Mouse (Mus musculus) urinary bladder, postnatal 4 days (tissue): ENCODE results near the gene Enpp3.
A peak's percentile ranks its signal among the peaks of the same experiment; 100 is the strongest.
"Not testable (repeated sequence)": the region's sequence is repeated elsewhere in the genome, so short reads cannot be mapped to it uniquely, and the experiment has no call there.

Source experiments
- DNase-seq, 2 experiments: peaks; one replicate each; pipeline ENCODE4 v3.0.0; 2021 to 2022; ENCODE audit warnings: low spot score in 2 of 2

Gene Enpp3

DNA sequence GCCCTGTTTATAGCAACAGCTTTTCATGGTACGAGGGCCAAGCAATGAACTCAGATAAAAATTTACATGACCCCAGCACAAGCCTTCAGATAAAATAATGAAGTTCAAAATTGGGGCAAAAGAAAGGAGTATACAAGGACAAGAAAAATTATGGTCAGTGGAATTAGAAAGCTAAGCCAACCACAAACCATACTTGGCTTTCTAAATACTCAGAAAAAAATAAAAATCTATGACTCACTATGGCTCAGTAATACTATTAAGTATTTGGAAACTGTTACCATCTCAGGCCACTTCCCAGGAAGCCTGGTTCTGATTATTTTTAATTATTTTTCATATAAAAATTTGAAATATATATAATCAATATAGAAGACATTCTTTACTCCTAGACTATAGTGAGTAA, 19.8 kb downstream of the Enpp3 start:
- DNase-seq = no peak

DNA sequence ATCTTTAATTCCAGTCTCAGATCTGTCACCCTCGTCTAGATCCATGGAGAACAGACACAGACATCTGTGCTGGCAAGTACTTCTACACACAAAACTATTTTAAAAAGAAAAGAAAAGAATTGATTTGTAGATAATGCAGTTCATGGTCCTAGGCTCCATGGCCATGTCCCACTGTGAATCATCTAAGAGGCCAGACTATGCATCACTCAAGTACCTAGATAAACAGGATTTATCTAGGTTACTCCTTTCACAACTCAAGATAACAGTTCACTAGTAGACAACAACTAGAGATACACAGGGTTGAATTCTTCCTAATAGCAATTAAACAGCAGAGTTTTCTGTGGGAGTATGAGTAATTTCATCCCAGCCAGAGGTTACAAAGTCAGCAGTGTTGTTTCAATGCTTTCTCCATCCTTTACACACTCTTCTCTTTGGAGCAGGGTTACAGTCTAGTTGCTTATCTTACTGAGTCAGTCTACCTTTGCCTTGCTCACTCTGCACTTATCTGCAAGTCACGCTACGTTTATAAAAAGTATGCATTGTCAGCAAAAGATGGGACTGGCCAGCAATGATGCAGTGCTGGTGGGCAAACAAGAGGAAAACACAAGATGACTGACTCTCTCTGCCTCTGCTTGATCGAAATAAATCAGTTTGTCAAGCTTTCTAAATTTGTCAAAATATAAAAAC, 20.5 kb downstream of the Enpp3 start:
- DNase-seq = no peak

DNA sequence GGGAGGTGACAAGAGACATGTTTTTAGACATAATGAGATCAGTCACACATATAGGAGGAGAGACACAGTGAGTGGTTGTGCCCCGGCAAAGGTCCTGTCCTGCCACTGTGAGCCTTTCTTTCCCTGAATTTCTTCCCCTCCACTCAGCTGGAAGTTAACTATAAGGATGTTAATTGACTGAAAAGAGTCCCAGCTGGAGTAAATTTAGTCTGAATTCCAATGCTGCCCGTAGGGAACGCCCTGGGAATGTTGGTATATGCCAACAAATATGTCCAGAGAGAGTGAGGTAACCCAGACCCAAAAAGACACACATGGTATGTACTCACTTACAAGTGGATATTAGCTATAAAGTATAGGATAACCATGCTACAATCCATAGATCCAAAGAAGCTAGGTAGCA, 23.1 kb downstream of the Enpp3 start:
- DNase-seq = no peak

DNA sequence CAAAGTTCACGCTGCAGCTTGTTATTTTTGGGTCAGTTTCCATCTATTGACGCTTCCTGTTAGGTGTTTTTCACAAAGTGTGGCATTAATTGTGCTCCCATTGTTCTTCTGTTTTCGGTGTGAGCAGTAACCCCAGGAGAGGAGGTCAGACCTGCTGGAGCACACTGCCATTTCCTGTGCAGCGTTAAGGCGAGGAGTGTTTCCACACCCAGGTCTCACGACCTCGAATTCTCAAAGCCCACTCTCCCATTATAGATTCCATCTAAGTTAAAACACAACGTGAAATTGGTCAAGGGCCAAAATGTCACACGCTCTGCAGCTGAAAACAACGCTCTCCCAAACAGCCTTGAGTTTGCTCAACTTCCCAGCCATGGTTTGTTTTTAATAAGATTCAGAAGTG, 32.0 kb downstream of the Enpp3 start:
- no peak for DNase-seq

DNA sequence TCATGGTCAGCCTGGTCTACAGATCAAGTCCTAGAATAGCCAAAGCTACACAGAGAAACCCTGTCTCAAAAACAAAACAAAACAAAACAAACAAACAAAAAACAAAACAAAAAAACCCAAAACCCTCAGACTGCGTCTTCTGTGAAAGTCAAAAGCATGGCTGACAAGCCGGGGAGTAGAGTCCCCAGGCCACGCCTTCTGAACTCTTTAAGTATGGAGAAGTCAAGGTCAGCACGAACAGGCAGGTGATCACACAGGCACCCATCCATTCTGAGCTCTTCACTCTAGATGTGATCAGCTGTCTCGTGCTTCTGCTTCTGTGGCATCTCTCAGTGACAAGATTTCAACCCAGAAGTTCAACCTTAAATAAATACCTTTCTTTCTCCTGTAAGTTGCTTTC, 35.9 kb downstream of the Enpp3 start:
- no peak for DNase-seq

DNA sequence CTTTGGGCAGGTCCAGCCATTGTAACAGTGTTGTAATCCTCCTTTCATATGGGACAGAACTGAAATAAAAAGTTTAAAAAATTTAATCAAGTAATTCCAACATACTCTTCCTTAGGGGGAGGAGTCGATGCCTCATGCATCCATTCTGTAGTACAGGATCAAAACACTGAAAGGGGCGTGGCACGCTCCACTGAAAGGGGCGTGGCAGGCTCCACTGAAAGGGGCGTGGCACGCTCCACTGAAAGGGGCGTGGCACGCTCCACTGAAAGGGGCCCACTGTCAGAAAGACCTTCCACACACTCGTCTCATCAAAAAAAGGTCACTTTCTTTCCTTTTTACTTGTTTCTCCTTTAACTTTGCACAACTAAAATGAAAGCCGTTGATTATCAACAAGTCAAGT, 36.7 kb downstream of the Enpp3 start:
- DNase-seq = no peak

DNA sequence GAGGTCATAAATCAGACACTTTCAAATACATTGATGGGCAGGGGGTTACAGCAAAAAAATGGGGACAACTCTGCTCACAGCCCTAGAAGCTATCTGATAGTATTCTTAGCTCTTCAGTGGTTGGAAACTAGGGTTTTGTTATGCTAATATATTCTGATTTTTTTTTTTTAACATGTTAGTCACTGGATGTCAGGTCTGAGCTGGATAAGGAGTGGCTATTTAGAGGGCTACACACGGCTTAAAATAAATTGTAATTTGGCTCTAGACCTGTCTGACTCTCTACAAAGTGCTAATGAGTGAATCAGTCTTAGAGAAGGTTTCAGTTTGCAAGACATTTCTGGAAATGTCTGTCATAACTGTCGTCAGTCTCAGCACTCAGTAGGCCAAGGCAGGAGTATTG, 37.5 kb downstream of the Enpp3 start:
- no peak for DNase-seq

DNA sequence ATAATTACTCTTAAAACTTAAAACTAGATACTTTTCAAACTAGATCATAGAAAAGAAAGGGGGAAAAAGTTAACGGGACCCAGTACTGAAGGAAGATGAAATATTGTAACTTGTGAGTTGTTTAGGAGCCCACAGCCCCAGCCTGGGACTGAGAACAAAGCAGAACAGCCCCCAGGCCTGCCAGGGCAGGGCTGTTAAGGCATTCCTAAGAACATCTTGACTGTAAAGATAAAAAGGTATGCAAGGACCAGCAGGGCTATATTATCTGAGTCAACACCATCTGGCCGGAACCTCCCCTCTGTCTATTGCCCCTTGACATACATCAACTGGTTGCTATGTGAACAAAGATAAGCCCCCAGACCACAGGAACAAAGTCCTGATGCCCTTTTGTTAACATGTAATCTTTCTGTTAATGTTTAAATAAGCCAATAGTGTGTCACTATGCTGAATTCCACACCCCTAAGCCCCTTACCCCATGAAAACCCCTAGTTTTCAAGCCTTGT, 39.8 kb downstream of the Enpp3 start:
- not testable (repeated sequence) for DNase-seq

DNA sequence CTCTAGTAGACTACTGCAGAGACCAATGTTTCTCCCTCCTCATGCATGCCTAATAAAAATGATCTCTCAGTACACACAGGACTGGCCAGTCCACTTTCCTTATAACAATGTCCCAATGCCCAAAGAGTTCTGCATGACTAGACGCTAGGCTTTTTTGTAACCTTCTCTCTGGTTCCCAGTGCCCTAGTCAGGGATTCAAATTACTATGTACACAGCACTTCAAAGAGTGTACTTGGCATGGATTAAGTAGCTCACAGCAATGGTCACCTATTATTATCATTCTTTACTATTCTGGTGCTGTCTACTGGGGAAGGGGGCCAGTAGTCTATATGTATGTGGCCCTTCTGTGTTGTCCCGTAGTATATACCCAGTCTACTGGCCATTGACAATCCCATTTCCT, 40.8 kb downstream of the Enpp3 start:
- peak in 1 of 2 experiments; percentile 5 for DNase-seq

DNA sequence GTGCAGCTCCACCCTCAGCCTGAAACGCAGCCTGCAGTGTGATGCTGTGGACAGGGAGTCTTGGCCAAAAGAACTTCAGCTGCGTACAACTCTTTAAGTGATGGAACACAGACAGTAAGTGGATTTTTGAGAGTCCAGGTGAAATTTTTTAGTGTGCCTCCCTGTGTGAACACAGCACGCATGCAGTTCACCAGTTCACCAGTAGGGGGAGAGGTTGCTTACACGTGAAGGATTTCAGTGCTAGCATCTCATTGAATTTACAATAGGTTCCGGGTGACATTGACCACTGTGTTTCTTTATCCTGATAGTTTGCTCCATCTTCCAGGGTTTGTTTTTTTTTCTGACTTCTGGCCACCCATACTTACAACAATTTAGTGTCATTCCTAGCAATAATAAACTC, 45.4 kb downstream of the Enpp3 start:
- DNase-seq = peak; percentile 30 to 87

DNA sequence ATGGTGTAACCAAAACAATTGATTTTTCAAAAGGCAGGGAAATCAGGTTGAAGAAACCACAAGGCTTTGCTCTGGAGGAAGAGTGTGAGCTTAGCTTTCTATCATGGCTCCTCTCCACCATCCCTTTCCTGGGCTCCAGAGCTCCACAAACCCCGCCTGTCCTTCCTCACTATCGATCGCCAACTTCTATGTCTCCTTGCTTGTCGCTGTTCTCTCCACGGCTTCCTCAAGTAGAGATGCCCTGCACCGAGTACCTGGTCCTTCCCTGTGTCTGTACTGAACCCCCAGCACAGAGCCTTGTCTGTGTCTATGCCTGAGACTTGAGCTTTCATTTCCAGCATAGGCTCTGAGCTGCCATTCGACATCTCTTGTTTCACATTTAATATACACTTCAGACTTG, 49.9 kb downstream of the Enpp3 start:
- DNase-seq = no peak

DNA sequence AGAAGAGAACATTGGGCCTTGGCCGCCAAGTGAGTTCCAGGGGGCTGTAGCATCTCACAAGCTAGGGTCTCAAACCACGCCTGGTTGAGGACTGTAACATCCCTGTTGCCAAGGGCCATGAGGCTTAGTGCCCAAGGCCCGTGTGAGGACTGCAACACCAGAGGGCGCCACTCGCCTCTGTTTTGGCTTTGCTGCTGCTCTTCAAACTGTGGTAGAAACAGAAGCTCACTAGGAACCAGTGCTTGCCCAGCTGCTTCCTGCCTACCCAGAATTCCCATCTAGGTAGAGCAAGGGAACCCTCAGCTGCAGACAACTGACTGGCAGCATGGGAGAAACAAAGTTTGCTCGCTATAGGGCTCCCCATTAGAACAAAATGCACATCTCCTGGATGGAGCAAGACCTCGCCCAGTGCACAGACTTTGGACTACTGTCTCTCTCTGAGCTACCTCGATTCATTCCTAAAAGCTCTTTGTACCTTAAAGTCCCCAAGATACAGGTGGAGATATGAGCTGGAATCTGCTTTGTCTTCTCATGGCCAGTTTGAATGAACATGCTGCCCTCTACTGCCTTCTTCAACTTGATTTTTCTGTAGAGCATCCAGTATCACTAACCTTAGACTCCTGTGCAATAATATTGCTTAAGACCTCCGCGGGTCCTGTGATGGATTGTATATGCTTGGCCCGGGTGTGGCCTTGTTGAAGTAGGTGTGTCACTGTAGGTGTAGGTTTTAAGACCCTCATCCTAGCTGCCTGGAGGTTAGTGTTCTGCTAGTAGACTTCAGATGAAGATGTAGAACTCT, 52.7 kb downstream of the Enpp3 start:
- peak in 1 of 2 experiments; percentile 69 for DNase-seq

DNA sequence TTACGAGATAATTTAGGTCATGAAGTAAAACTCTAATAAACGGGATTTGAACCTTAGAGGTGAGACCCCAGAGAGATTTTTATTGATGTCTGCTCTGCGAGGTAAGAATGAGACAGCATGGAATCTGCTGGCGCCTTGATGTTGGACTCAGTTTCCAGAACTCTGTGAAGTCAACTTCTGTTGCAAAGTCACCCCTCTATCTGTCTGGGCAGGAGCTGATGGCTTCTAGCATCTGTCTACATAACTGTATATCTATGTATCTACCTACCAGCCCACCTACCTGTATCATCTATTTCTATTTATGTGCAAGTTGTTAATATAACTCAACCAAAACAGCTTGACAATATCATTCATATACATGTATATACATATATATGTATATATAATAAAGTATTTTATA, 57.3 kb downstream of the Enpp3 start:
- DNase-seq = no peak

DNA sequence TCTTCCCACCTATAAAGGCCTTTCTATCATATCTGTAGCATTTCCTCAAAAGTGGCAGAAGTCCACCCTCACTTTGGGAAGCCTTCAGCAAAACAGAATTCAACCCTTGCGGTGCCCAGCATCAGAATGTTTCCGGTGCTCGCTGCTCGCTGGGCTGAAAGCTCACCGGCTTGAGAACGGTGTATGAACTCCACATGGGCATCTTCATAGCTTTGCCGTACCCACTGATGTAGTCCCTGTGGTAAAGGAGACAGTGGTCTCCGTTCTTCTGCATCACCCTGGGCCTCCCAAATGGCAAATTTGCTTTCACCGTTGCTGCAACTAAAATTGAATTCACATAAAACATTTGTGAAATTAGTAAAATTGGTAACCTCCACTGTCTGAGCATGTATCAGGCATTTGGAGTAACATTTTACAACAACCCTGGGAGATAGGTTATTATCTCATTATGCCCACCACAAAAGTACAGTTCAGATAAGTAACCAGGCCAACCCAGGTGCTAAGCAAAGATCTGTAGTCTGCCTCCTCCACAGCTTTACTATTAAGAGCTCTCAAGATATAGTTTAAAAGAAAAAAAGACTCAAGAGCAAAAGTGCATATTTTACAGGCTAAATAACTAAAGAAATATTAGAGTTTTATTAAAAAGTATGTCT, 57.9 kb downstream of the Enpp3 start:
- no peak for DNase-seq

DNA sequence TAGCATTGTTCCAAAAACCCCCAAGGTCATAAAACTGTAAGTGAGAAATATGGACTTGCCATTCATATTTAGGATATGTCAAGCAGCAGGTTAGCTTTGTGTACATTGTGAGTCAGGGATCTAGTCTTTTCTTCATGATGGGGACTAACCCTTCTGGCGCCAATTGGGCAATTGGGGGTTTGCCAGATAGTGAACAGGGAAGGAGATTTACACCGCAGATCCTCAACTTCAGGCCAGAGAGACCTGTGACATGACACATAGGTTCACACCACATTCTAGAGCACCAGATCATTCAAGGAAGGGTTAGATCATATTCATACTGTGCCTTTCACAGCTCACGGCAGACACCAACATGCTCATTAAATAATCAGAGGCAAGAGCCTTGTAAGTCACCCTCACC, 58.7 kb downstream of the Enpp3 start:
- no peak for DNase-seq

DNA sequence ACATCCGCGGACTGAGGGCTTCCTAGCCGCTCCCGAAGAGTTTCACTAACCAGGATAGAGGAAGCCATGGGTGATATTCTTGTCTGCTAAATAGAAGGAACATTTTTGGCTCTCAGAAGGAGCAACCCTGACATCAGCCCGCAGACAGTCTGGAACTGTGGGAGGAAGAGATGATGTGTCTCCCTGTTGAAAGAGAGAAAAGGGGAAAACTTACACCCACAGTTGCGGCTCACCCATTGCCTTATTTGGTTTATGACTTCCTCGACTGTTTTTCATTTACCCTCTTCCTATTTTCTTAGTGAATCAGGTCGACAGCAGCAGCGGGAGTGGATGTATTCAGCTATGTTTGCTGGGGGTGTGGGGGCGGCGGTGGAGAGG, 64.0 kb downstream of the Enpp3 start:
- peak in 1 of 2 experiments; percentile 28 for DNase-seq

DNA sequence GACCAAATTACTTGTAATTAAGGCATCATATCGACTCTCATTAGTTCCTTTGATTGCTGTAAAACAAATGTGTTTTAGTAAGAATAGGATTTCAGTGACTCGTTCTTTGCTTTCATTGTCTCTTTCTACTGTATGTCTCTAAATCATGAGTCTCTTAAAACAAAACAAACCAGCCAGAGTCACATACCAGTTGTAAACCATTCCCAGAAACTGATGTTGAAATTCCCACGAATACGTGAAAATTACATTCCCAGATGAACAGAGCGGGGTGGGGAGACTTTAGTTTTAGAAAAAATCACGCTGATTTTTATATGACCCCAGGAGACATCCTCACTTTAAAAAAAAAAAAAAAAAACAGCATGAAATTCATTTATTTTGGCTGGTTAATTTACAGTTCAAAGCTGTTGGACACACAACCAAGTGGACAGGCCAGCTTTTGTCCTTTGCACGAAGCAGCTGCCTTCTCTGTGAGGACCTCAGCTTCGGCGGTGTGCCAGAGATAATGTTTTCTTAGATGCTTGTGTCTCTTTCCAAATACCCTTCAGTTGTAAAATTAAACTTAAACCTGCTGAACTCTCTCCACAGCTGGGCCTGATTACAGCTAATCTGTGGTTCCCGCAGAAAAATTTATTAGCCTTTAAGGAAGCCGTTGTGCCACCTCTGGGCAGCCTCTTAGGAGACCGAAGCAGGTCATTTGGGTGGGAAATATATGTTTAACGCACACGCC, 64.5 kb downstream of the Enpp3 start:
- DNase-seq = peak; percentile 64 to 80

DNA sequence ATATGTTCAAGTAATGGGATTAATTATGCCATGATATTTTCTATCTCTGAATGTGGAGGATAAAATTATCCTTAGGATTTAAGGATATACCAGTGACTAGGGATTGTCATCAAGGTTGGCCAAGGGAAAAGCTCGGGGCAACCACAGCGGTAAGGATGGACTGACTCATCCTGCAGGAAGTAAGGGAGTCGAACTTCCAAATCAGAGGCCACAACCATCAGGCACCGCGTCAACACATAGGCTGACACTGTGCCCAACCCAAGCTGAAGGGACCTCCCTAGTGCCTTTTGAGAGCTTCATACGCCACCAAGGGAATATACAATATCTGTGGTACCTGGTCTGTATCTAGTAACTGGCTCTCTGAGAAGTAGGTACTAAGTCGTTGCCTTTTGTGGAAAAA, 73.1 kb downstream of the Enpp3 start:
- DNase-seq = no peak

DNA sequence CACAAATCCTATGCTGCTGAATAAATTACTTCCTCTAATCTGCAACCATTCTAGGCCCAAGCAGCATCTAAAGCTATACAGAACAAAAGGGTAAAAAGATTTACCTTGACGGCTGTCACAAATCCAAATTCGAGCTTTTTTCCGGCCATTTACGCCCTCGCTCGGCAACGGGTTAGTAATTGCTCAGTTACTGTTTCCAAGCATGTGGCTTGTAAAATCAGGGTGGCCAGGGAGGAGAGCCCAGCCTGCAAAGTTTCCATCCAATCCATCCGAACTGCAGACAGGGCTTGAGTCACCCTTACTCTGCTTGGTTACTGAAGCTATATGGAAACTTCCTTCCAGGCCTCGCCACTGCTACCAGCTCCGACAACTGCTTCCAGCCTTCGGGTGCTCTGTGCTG, 74.9 kb downstream of the Enpp3 start:
- no peak for DNase-seq

DNA sequence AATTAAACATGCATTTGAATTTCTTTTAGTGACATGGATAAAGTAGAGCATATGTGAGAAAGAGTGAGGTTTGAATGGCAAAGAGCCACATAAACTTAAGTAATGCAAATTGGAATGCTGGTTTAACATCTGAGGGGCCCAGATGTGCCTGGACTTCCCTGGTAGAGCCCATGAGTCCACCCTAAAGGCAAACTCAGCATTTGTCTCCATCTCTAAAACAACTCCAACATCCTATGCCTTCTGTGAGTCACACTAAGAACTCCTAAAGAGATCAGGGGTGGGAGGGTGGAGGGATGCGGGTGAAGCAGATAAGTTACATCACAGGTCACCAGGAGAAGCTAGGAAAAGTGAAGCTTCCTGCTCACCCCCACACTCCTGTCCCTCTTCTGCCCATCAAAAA, 76.6 kb downstream of the Enpp3 start:
- no peak for DNase-seq

DNA sequence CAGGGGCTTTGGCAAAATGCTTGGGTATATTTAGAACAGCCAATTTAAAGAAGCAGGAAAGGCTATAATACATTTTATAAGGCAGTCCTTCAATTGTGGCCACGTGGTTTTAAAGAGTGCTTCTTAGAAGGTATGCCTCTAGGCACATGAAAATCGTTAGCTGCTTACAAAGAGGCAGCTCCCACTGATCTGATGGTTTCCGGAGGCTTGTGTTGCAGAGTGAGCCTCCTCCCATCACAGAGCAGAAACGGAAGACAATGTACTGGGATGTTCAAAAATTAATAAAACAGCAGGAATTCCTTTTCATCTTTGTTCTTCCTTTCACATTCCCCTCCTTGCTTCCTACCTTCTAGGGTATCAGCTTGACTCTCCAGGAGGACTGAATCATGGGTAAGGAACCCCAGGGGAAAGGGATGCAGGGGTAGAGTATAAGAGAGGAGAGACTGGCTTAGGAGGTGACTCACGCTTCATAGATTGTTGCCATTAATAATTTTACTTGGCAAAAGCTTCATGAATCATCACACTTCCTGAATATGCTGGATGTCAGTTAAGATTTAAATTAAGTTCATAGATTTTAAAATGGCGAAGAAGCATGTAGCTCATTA, 77.4 kb downstream of the Enpp3 start:
- no peak for DNase-seq

DNA sequence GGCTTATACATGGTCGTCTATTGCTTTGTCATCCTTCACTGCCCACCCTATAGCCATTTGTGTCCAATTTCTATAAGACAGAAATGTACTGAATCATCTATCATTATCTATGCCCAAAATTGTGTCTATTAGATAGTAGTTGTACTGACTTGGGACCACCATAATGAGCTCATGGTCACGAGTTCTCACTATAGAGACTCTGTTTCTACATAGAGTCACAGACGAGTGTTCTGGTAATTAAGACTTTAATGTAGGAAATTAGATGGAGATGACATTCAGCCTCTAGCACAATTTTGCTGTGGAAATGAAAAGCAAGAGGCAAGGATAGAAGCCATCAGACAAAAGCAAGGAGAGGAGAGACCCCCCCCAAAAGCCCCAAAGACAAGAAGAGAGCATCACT, 78.0 kb downstream of the Enpp3 start:
- no peak for DNase-seq
